Mouse (Mus musculus) heart, adult 2 months (tissue): ENCODE results near the gene Inpp5d. TPM values are rescaled to one million over a fixed set of nuclear protein-coding genes. Genes with fewer than 3 reads are reported as not detected.

Source experiments
- DNase-seq, 2 experiments: peaks; one replicate each; pipeline ENCODE4 v3.0.0; 2021
- H3K27ac ChIP-seq: fragments of 200-600 bp; 2 replicates; pipeline ENCODE4 v1.8.1; 2022
- H3K27me3 ChIP-seq: fragments of 200-500 bp; 2 replicates; pipeline ENCODE4 v1.6.1; 2012; ENCODE audit warnings: mild to moderate bottlenecking, low read length, inconsistent platforms, mixed read lengths; ENCODE audit not compliant: control insufficient read depth, insufficient read depth
- H3K36me3 ChIP-seq: fragments of 200-500 bp; 2 replicates; pipeline ENCODE4 v1.6.1; 2012; ENCODE audit warnings: low read length, inconsistent platforms; ENCODE audit not compliant: control insufficient read depth, insufficient read depth
- H3K4me1 ChIP-seq: fragments of 200-500 bp; 2 replicates; pipeline ENCODE4 v1.6.1; 2011; ENCODE audit warnings: low read length; ENCODE audit not compliant: control insufficient read depth, insufficient read depth
- H3K4me3 ChIP-seq: fragments of 200-600 bp; 2 replicates; pipeline ENCODE4 v1.8.1; 2022
- H3K79me2 ChIP-seq: fragments of 200-500 bp; replicated peaks from 2 replicates; pipeline ENCODE4 v1.6.1; 2012; ENCODE audit warnings: mild to moderate bottlenecking, inconsistent platforms, low read length, moderate library complexity, mixed read lengths; ENCODE audit not compliant: control insufficient read depth, insufficient read depth
- H3K9ac ChIP-seq: fragments of 200-500 bp; 2 replicates; pipeline ENCODE4 v1.6.1; 2012; ENCODE audit warnings: low read depth, mild to moderate bottlenecking, control low read depth, inconsistent platforms, low read length, mixed read lengths
- CTCF ChIP-seq: fragments of 200-600 bp; IDR thresholded peaks from 2 replicates; pipeline ENCODE4 v1.8.1; 2022; ENCODE audit warnings: antibody characterized with exemption, mild to moderate bottlenecking, moderate library complexity
- EP300 ChIP-seq: fragments of 200-500 bp; IDR thresholded peaks from 2 replicates; pipeline ENCODE4 v1.6.1; 2011; ENCODE audit warnings: low read depth, low read length, control low read depth; ENCODE audit not compliant: insufficient read depth
- POLR2A ChIP-seq: fragments of 200-500 bp; IDR thresholded peaks from 2 replicates; pipeline ENCODE4 v1.6.1; 2011; ENCODE audit warnings: mild to moderate bottlenecking, low read depth, low read length, control low read depth; ENCODE audit not compliant: insufficient read depth
- WGBS: fragments of 180-500 bp; shearing (Covaris S2); methylation state at CpG from one replicate; pipeline ENCODE4 v1.1.7; 2018; 5-methylcytosine and 5-hydroxymethylcytosine counted together
- intact Hi-C: fragments of 180-260 bp; cut with DNase I; formaldehyde crosslinking; loops from one replicate; pipeline ENCODE4 v1.15.1; 2025
- polyA plus RNA-seq: library from polyadenylated mRNA; depleted of rRNA; stranded (reverse); fragments of >200 nt; gene quantifications from 2 replicates; pipeline ENCODE4 v1.2.3, GENCODE M21; 2012
- total RNA-seq, 2 experiments: library from RNA; stranded (reverse); gene quantifications; 2 replicates each; pipeline ENCODE4 v1.2.3; 2021

The Inpp5d gene
- total and polyA plus RNA-seq, 3 experiments, result 13.2 to 13.8 (median 13.5) TPM

- intact Hi-C loops, result loop anchor here (2.0 kb wide), 1 partner anchor 39 kb away; no protein-coding TSS in a partner anchor
- 42% methylated on average over 9 of the region's 9 CpGs for WGBS
Measured at GRCm38 (mm10) chr1:87621146-87621857, 1.2 kb downstream of the Inpp5d start.

GRCm38 (mm10) chr1:87621858-87622279 lies 1.8 kb downstream of the Inpp5d start:
- 0 out of 2 replicates have a peak overlapping the region, but pooled peaks have one; percentile 3 for H3K9ac ChIP-seq
- no peak for DNase-seq
- intact Hi-C loops, result loop anchor here (2.0 kb wide), 1 partner anchor 39 kb away; no protein-coding TSS in a partner anchor
- 31% methylated on average over 3 of the region's 3 CpGs for WGBS
- no peak overlapping the region; the same call in 1 of the 2 replicates for H3K27ac ChIP-seq
- no peaks in the 10 kb centered on the region for H3K27me3 ChIP-seq
- H3K4me3 ChIP-seq, result no peak overlapping the region; the same call in 1 of the 2 replicates
- no peaks in the 10 kb centered on the region for H3K36me3 ChIP-seq
- TF ChIP-seq CTCF, result no peak
- TF ChIP-seq POLR2A, result no peak
- TF ChIP-seq EP300, result no peak
- peaks cover 9% of the 10 kb centered on the region for H3K4me1 ChIP-seq
- no peaks in the 10 kb centered on the region for H3K79me2 ChIP-seq

More at GRCm38 (mm10) chr1:87621146-87621857, 1.2 kb downstream of the Inpp5d start:
- H3K4me1 ChIP-seq, result peaks cover 5% of the 10 kb centered on the region
- TF ChIP-seq POLR2A (no peak), EP300 (no peak), CTCF (no peak)
- DNase-seq, result peak; percentile 34 to 42
- no peaks in the 10 kb centered on the region for H3K79me2 ChIP-seq
- H3K36me3 ChIP-seq, result no peaks in the 10 kb centered on the region
- H3K9ac ChIP-seq, result peak overlapping the region; percentile 64
- no peaks in the 10 kb centered on the region for H3K27me3 ChIP-seq
- peak overlapping the region; percentile 82 for H3K27ac ChIP-seq
- H3K4me3 ChIP-seq, result peak overlapping the region; percentile 62

- H3K4me1 ChIP-seq, result peaks cover 10% of the 10 kb centered on the region
- H3K9ac ChIP-seq, result no peak overlapping the region
- no peak for DNase-seq
- TF ChIP-seq EP300 (no peak), CTCF (no peak), POLR2A (no peak)
- H3K4me3 ChIP-seq, result no peak overlapping the region
- no peaks in the 10 kb centered on the region for H3K79me2 ChIP-seq
- 21% methylated on average over 1 of the region's 1 CpGs for WGBS
- H3K27ac ChIP-seq, result no peak overlapping the region
- no peaks in the 10 kb centered on the region for H3K36me3 ChIP-seq
- intact Hi-C loops, result no loop called here
- H3K27me3 ChIP-seq, result no peaks in the 10 kb centered on the region
Measured at GRCm38 (mm10) chr1:87623977-87624666, 4.0 kb downstream of the Inpp5d start.

GRCm38 (mm10) chr1:87624826-87625225 lies 4.7 kb downstream of the Inpp5d start:
- no peak for DNase-seq
- no peaks in the 10 kb centered on the region for H3K79me2 ChIP-seq
- no peak overlapping the region for H3K9ac ChIP-seq
- no peak overlapping the region for H3K27ac ChIP-seq
- TF ChIP-seq EP300 (no peak), POLR2A (no peak), CTCF (no peak)
- intact Hi-C loops, result no loop called here
- no peak overlapping the region for H3K4me3 ChIP-seq
- 87% methylated on average over 2 of the region's 2 CpGs for WGBS
- peaks cover 10% of the 10 kb centered on the region for H3K4me1 ChIP-seq
- no peaks in the 10 kb centered on the region for H3K27me3 ChIP-seq
- no peaks in the 10 kb centered on the region for H3K36me3 ChIP-seq

GRCm38 (mm10) chr1:87625254-87626025 lies 5.3 kb downstream of the Inpp5d start:
- H3K4me1 ChIP-seq, result peaks cover 10% of the 10 kb centered on the region
- TF ChIP-seq POLR2A (no peak), EP300 (no peak), CTCF (no peak)
- no peak overlapping the region for H3K9ac ChIP-seq
- DNase-seq, result no peak
- no peaks in the 10 kb centered on the region for H3K27me3 ChIP-seq
- H3K27ac ChIP-seq, result peak overlapping the region; percentile 26; the same call in 1 of the 2 replicates
- 72% methylated on average over 6 of the region's 6 CpGs for WGBS
- no peaks in the 10 kb centered on the region for H3K36me3 ChIP-seq
- H3K4me3 ChIP-seq, result no peak overlapping the region
- intact Hi-C loops, result no loop called here
- H3K79me2 ChIP-seq, result no peaks in the 10 kb centered on the region
